Mouse (Mus musculus) limb, embryonic 14.5 days (tissue): ENCODE data around the gene Atg3. TPM values are rescaled to one million over a fixed set of nuclear protein-coding genes. Genes with fewer than 3 reads are reported as not detected.

Experiments
- ATAC-seq: fragments of 200-750 bp; cut with Nextera tagmentation; 2 replicates; pipeline ENCODE4 v1.8.0; 2017; ENCODE audit warnings: low read depth, moderate number of reproducible peaks, moderate TSS enrichment; ENCODE audit not compliant: low FRiP score
- DNase-seq: peaks from one replicate; pipeline ENCODE4 v3.0.0-alpha.2; 2015; ENCODE audit warnings: low spot score
- H3K27ac ChIP-seq: fragments of 300-500 bp; sonication (generic); replicated peaks from 2 replicates; pipeline ENCODE4 v1.5.1; 2014; ENCODE audit warnings: low read depth, mild to moderate bottlenecking, low read length, moderate library complexity, mixed read lengths
- H3K27me3 ChIP-seq: fragments of 300-500 bp; sonication (generic); 2 replicates; pipeline ENCODE4 v1.6.1; 2014; ENCODE audit warnings: low read length, mixed read lengths; ENCODE audit not compliant: control insufficient read depth, insufficient read depth
- H3K36me3 ChIP-seq: fragments of 300-500 bp; sonication (generic); 2 replicates; pipeline ENCODE4 v1.6.1; 2014; ENCODE audit warnings: mild to moderate bottlenecking, low read length, moderate library complexity, mixed read lengths; ENCODE audit not compliant: control insufficient read depth, insufficient read depth
- H3K4me1 ChIP-seq: fragments of 300-500 bp; sonication (generic); 2 replicates; pipeline ENCODE4 v1.6.1; 2014; ENCODE audit warnings: antibody characterized with exemption, low read length, mixed read lengths; ENCODE audit not compliant: control insufficient read depth, insufficient read depth
- H3K4me2 ChIP-seq: fragments of 300-500 bp; sonication (generic); replicated peaks from 2 replicates; pipeline ENCODE4 v1.6.1; 2014; ENCODE audit warnings: low read depth, mild to moderate bottlenecking, low read length, moderate library complexity; ENCODE audit not compliant: severe bottlenecking
- H3K4me3 ChIP-seq: fragments of 300-500 bp; sonication (generic); replicated peaks from 2 replicates; pipeline ENCODE4 v1.5.1; 2014; ENCODE audit warnings: low read length
- H3K9ac ChIP-seq: fragments of 300-500 bp; sonication (generic); 2 replicates; pipeline ENCODE4 v1.6.1; 2014; ENCODE audit warnings: mild to moderate bottlenecking, low read depth, low read length, moderate library complexity; ENCODE audit not compliant: severe bottlenecking
- H3K9me3 ChIP-seq: fragments of 300-500 bp; sonication (generic); 2 replicates; pipeline ENCODE4 v1.6.1; 2016; ENCODE audit warnings: low read length; ENCODE audit not compliant: control insufficient read depth
- POLR2A ChIP-seq: fragments of 200-500 bp; IDR thresholded peaks from 2 replicates; pipeline ENCODE4 v1.8.0; 2012; ENCODE audit warnings: inconsistent platforms, mild to moderate bottlenecking, moderate library complexity, borderline replicate concordance; ENCODE audit not compliant: insufficient read depth, insufficient read length; ENCODE audit errors: extremely low read depth
- WGBS: fragments of 180-500 bp; shearing (Covaris S2); extraction: QIAGEN DNeasy Blood & Tissue Kit; methylation state at CpG from one replicate; pipeline ENCODE4 v1.1.7; 2014; 5-methylcytosine and 5-hydroxymethylcytosine counted together
- polyA plus RNA-seq, 2 experiments: library from polyadenylated mRNA; depleted of rRNA in 1 of 2; stranded (reverse) in 1 of 2; unstranded in 1 of 2; fragments of >200 nt; fragmentation: Nextera tagmentation in 1 of 2; extraction: Ambion mirVana in 1 of 2; gene quantifications; 2 replicates each; pipeline versions ENCODE4 v1.2.1 to v1.2.3; 2012 to 2014

The Atg3 gene
- 18.6 and 28.8 TPM in 2 replicates for polyA plus RNA-seq (2012; rRNA removed)
- 36.8 and 38.4 TPM in 2 replicates for polyA plus RNA-seq (2014; fragmentation: Nextera tagmentation; extraction: Ambion mirVana)

DNA sequence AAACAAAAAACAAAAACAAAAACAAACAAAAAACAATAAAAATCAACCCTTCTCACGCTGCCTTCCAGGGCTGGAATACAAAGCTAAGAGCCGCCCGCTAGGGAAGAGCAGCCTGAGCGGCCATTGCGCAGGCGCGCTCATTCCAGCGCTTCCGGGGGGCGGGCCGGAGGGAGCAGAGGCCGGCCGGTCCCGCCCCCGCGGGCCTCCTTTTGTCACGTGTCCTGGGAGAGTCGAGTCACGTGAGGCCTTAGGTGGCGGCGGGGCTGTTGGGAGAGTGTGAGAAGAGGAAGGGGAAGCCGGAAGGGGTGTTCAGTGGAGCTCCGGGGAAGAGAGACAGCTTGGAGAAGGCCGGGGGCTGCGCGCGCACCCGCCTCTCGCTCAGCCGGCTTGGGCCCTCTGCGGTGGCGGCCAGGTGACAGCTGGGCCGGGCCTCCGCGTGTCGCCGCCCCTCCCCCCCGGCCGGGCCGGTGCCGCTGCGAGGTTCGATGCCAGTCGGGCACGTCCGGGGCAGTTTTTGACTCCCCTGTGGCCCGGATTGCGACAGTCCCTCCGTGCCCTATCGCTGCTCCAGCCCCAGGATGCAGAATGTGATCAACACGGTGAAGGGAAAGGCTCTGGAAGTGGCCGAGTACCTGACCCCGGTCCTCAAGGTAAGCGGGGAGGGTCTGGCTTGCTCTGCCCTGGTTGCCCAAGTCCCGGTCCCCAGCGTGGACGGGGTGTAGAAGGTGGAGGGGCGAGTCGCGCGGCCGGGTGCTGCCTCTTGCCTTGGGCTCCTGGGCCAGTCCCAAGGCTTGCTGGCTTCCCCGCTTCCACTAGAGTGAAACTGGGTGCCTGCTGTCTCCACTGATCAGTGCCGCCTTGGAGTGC, at the start of gene Atg3, which contains the start of gene Slc35a5:
Gene Atg3 (plus strand): TSS at position 264 of the 867 bp plus-strand sequence.
Gene Slc35a5 (minus strand): TSS at position 185 of the 867 bp plus-strand sequence.
- DNase-seq, result peak; percentile 98
- H3K4me1 ChIP-seq, result peaks cover 7% of the 10 kb centered on the region
- H3K4me3 ChIP-seq, result peak within 1 kb of the TSS; percentile 92
- ATAC-seq, result peak; percentile 98
- H3K9me3 ChIP-seq, result no peaks in the 10 kb centered on the region
- H3K4me2 ChIP-seq, result peak within 1 kb of the TSS; percentile 76
- TF ChIP-seq POLR2A, result 0 out of 2 replicates have a peak, but pooled peaks have one; percentile 37
- H3K9ac ChIP-seq, result peak within 1 kb of the TSS; percentile 90
- WGBS, result 1% methylated on average over 42 of the region's 64 CpGs
- H3K27me3 ChIP-seq, result no peaks in the 10 kb centered on the region
- peak within 1 kb of the TSS; percentile 89 for H3K27ac ChIP-seq
- H3K36me3 ChIP-seq, result 0 out of 2 replicates have a peak, but pooled peaks cover 6% of the 10 kb centered on the region

- peaks cover 4% of the 10 kb centered on the region; the same call in 1 of the 2 replicates for H3K4me1 ChIP-seq
- no peaks in the 10 kb centered on the region for H3K27me3 ChIP-seq
- ATAC-seq (peak; percentile 67), DNase-seq (peak; percentile 79)
- WGBS, result 30% methylated on average over 4 of the region's 4 CpGs
- no peaks in the 10 kb centered on the region for H3K9me3 ChIP-seq
- no peak overlapping the region for H3K4me2 ChIP-seq
- no peaks in the 10 kb centered on the region for H3K36me3 ChIP-seq
- H3K9ac ChIP-seq, result no peak overlapping the region
- H3K4me3 ChIP-seq, result no peak overlapping the region
- H3K27ac ChIP-seq, result no peak overlapping the region
- no peak for TF ChIP-seq POLR2A
Observed at GRCm38 (mm10) chr16:45110498-45110897, 48.1 kb upstream of the Atg3 start.

DNA sequence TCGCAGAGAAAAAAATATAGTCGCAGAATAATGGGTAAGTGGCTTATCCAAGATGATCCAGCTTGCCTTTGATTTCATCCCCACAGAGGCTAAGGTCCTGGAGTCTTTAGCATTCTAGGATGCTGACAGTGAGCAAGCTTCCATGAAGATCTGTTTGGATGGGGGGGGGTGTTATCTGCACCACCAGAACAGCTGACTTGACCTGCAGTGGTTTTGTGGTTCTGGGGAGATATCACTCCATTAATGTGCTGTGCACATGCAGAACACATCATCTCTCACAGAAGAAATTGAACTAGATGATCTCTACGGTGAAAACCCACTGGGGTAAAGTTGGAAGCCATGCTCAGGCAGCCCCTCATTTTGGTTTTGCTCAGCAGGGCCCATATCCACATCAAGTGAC, 41.4 kb upstream of the Atg3 start:
- Histone ChIP-seq H3K4me3 (no peak overlapping the region), H3K4me1 (no peaks in the 10 kb centered on the region), H3K4me2 (no peak overlapping the region), H3K9me3 (no peaks in the 10 kb centered on the region), H3K9ac (no peak overlapping the region), H3K27me3 (no peaks in the 10 kb centered on the region), H3K36me3 (peaks cover 16% of the 10 kb centered on the region), H3K27ac (no peak overlapping the region)
- ATAC-seq (no peak), DNase-seq (no peak)
- 91% methylated on average over 3 of the region's 3 CpGs for WGBS
- TF ChIP-seq POLR2A, result no peak

- Histone ChIP-seq H3K27me3 (no peaks in the 10 kb centered on the region), H3K4me2 (no peak overlapping the region), H3K4me3 (no peak overlapping the region), H3K36me3 (peaks cover 22% of the 10 kb centered on the region), H3K27ac (no peak overlapping the region), H3K9me3 (no peaks in the 10 kb centered on the region), H3K4me1 (no peaks in the 10 kb centered on the region), H3K9ac (no peak overlapping the region)
- no peak for ATAC-seq
- no peak for DNase-seq
- TF ChIP-seq POLR2A, result no peak
- 76% methylated on average over 3 of the region's 3 CpGs for WGBS
Observed at GRCm38 (mm10) chr16:45118760-45119159, 39.8 kb upstream of the Atg3 start.

- DNase-seq (peak; percentile 38), ATAC-seq (no peak)
- H3K4me1 ChIP-seq, result no peaks in the 10 kb centered on the region
- H3K4me3 ChIP-seq, result no peak overlapping the region
- H3K4me2 ChIP-seq, result no peak overlapping the region
- H3K9ac ChIP-seq, result no peak overlapping the region
- no peaks in the 10 kb centered on the region for H3K9me3 ChIP-seq
- WGBS, result 32% methylated on average over 5 of the region's 5 CpGs
- no peak for TF ChIP-seq POLR2A
- no peak overlapping the region for H3K27ac ChIP-seq
- no peaks in the 10 kb centered on the region for H3K27me3 ChIP-seq
- peaks cover 28% of the 10 kb centered on the region for H3K36me3 ChIP-seq
Observed at GRCm38 (mm10) chr16:45120844-45121425, 37.6 kb upstream of the Atg3 start.
